Mouse (Mus musculus) C2C12 (cell line): ENCODE data around the gene Syne3.
A peak's percentile ranks its signal among the peaks of the same experiment; 100 is the strongest.

ENCODE experiments used
- CEBPB ChIP-seq: IDR thresholded peaks from one replicate; pipeline ENCODE4 v1.6.1; 2011; ENCODE audit warnings: low read depth, mild to moderate bottlenecking, control low read depth, moderate library complexity
- CTCF ChIP-seq: IDR thresholded peaks from one replicate; pipeline ENCODE4 v1.5.1; 2011; ENCODE audit not compliant: control insufficient read depth, insufficient read depth, insufficient read length
- FOSL1 ChIP-seq: IDR thresholded peaks from one replicate; pipeline ENCODE4 v1.8.0; 2011; ENCODE audit warnings: mild to moderate bottlenecking, low read length; ENCODE audit not compliant: poor library complexity, insufficient read depth, severe bottlenecking
- MAX ChIP-seq: IDR thresholded peaks from one replicate; pipeline ENCODE4 v1.6.1; 2011; ENCODE audit warnings: mild to moderate bottlenecking, control low read depth
- MYOD1 ChIP-seq: IDR thresholded peaks from one replicate; pipeline ENCODE4 v1.6.1; 2011; ENCODE audit warnings: low read depth; ENCODE audit not compliant: control insufficient read depth, insufficient read length
- MYOG ChIP-seq: IDR thresholded peaks from one replicate; pipeline ENCODE4 v1.6.1; 2011; ENCODE audit not compliant: control insufficient read depth, insufficient read length; ENCODE audit errors: extremely low read depth
- USF1 ChIP-seq: IDR thresholded peaks from one replicate; pipeline ENCODE4 v1.6.1; 2011; ENCODE audit warnings: low read depth, mild to moderate bottlenecking, control low read depth, moderate library complexity

- no peak for TF ChIP-seq CTCF
- no peak for TF ChIP-seq USF1
- TF ChIP-seq MYOG = no peak
- TF ChIP-seq MAX = peak; percentile 78
- no peak for TF ChIP-seq CEBPB
- peak; percentile 47 for TF ChIP-seq MYOD1
- TF ChIP-seq FOSL1 = peak; percentile 5
Measured at GRCm38 (mm10) chr12:104992123-104992741, 17.4 kb downstream of the Syne3 start.
